Mouse (Mus musculus) c-Kit-positive CD71-positive TER-119-positive erythroid progenitor cells, embryonic 14.5 days (primary cell): ENCODE data around the gene Aida.
"Not testable (repeated sequence)": the region's sequence is repeated elsewhere in the genome, so short reads cannot be mapped to it uniquely, and the experiment has no call there.

Experiments
- DNase-seq: peaks from one replicate; pipeline ENCODE4 v3.0.0-alpha.2; 2013; ENCODE audit warnings: low spot score

Aida gene

GRCm38 (mm10) chr1:183296465-183296864 is at the start of gene Aida:
Gene Aida (plus strand): TSS chr1:183296590.
- DNase-seq = no peak

- DNase-seq = no peak
Measured at GRCm38 (mm10) chr1:183248144-183248543, 48.2 kb upstream of the Aida start.

GRCm38 (mm10) chr1:183250612-183251011 is 45.8 kb upstream of the Aida start:
- no peak for DNase-seq

GRCm38 (mm10) chr1:183251818-183252217 is 44.6 kb upstream of the Aida start:
- no peak for DNase-seq

- no peak for DNase-seq
Measured at GRCm38 (mm10) chr1:183252574-183252973, 43.8 kb upstream of the Aida start.

- no peak for DNase-seq
Measured at GRCm38 (mm10) chr1:183264145-183265008, 32.0 kb upstream of the Aida start.

- no peak for DNase-seq
Measured at GRCm38 (mm10) chr1:183265921-183266467, 30.4 kb upstream of the Aida start.

GRCm38 (mm10) chr1:183267666-183268065 is 28.7 kb upstream of the Aida start:
- DNase-seq = no peak

GRCm38 (mm10) chr1:183272867-183273818 is 23.2 kb upstream of the Aida start:
- peak; percentile 30 for DNase-seq

GRCm38 (mm10) chr1:183274385-183274784 is 22.0 kb upstream of the Aida start:
- DNase-seq = no peak

GRCm38 (mm10) chr1:183275763-183276162 is 20.6 kb upstream of the Aida start:
- DNase-seq = no peak

- no peak for DNase-seq
Measured at GRCm38 (mm10) chr1:183288351-183288750, 8.0 kb upstream of the Aida start.

GRCm38 (mm10) chr1:183289576-183289975 is 6.8 kb upstream of the Aida start:
- DNase-seq = no peak

GRCm38 (mm10) chr1:183296877-183297383 is 540 bp downstream of the Aida start, which contains the start of gene Brox:
Gene Brox (minus strand): TSS chr1:183297269.
- peak; percentile 86 for DNase-seq

GRCm38 (mm10) chr1:183297473-183297885 is 1.1 kb downstream of the Aida start:
- peak; percentile 63 for DNase-seq

GRCm38 (mm10) chr1:183297886-183298489 is 1.6 kb downstream of the Aida start:
- peak; percentile 76 for DNase-seq

GRCm38 (mm10) chr1:183299161-183299560 is 2.8 kb downstream of the Aida start:
- DNase-seq = peak; percentile 97

GRCm38 (mm10) chr1:183307555-183307954 is 11.2 kb downstream of the Aida start:
- no peak for DNase-seq

GRCm38 (mm10) chr1:183308476-183308875 is 12.1 kb downstream of the Aida start:
- DNase-seq = no peak

- not testable (repeated sequence) for DNase-seq
Measured at GRCm38 (mm10) chr1:183309601-183310000, 13.2 kb downstream of the Aida start.

- DNase-seq = no peak
Measured at GRCm38 (mm10) chr1:183312076-183312475, 15.7 kb downstream of the Aida start.

GRCm38 (mm10) chr1:183315783-183316182 is 19.4 kb downstream of the Aida start:
- DNase-seq = no peak
